Mouse (Mus musculus): ENCODE data around the gene Ypel1.
A peak's percentile ranks its signal among the peaks of the same experiment; 100 is the strongest.

Gene Ypel1

GRCm38 (mm10) chr16:17069511-17070443, at the start of gene Ypel1:
TSS of gene Ypel1 (plus strand) at chr16:17069696.
- peak; percentile 81 for DNase-seq (ENCODE audit: low read depth, low spot score)

- DNase-seq (ENCODE audit: low read depth, low spot score), result peak; percentile 35
These were observed 44.9 kb upstream of the Ypel1 start for GRCm38 (mm10) chr16:17024469-17025148.

GRCm38 (mm10) chr16:17029971-17030695, 39.4 kb upstream of the Ypel1 start:
- no peak for DNase-seq (ENCODE audit: low read depth, low spot score)

DNA sequence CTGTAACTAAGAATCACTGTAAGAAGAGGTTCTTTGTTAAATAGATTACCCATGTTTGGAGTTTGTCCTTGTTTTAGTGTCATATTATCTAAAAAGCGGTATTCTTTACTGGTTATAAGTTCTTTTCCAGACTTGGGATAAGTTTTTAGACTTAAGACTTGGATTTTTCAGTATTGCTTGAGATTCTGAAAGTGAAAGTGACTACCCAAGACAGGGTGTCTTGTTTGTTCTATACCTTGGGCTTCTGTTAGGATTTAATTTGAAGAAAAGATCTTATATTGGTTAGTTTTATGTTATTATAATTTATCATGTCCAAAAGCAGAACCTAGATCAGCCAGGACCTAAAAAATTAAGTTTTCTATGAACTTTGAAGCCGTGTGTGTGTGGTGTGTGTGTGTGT, 35.7 kb upstream of the Ypel1 start:
- DNase-seq (ENCODE audit: low read depth, low spot score), result no peak

DNA sequence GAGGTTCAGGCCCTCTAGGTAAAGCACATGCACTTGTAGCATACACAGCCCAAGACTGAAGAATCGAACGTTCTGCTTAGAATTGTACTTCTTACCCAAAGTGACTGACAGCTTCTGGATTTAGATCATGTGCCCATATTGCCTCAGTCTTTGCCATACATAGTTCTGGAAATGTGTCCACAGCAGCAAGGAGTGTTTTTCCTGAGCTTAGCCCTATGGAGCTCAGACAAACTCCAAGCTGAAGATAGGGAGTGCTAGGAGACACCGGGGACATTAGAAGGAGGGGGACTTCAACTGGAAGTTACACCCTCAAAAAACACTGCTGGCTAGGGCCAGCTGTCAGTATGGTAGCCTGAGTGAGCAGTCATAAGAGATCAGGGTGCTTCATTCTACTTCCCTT, 28.8 kb upstream of the Ypel1 start:
- DNase-seq (ENCODE audit: low read depth, low spot score), result no peak

- no peak for DNase-seq (ENCODE audit: low read depth, low spot score)
These were observed 28.1 kb upstream of the Ypel1 start for GRCm38 (mm10) chr16:17041417-17041816.

DNA sequence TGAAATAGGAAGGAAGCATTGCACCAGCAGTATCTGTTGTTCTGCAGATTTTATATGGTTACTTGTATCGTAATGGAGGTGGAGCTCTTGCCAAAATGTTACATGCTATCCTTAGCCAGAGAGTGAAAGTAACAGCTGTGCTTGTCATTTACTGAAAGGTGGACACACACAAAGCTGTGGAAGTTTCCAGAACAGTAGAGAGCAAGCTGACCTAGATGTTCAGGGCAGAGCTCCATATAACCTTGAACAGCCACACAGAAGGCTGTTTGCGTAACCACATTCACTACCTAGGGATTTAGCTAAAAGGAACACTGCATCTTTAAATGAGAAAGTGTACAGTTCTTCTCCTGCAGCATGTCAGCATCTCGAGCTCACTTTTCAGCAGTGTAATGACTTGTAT, 25.2 kb upstream of the Ypel1 start:
- DNase-seq (ENCODE audit: low read depth, low spot score), result no peak

- DNase-seq (ENCODE audit: low read depth, low spot score), result no peak
These were observed 24.2 kb upstream of the Ypel1 start for GRCm38 (mm10) chr16:17045287-17045686.

GRCm38 (mm10) chr16:17049886-17050285, 19.6 kb upstream of the Ypel1 start:
- DNase-seq (ENCODE audit: low read depth, low spot score), result no peak

GRCm38 (mm10) chr16:17052087-17052486, 17.4 kb upstream of the Ypel1 start:
- DNase-seq (ENCODE audit: low read depth, low spot score), result no peak

DNA sequence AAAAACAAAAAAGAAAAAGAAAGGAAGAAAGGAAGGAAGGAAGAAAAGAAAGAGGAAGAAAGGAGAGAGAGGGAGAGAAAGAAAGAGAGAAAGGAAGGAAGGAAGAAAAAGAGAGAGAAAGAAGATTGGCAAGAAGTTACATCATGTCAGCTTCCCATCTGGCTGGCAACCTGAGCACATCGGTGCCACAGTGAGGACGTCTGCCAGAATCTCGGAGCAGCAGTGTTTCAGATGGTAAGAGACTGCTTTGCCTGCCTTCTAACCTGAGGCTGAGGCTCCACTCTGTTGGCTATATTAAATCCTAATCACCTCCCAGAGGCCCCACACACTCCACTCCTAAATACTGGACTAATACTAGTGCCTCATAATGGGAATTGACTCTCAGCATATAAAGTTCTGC, 15.6 kb upstream of the Ypel1 start:
- DNase-seq (ENCODE audit: low read depth, low spot score), result no peak

DNA sequence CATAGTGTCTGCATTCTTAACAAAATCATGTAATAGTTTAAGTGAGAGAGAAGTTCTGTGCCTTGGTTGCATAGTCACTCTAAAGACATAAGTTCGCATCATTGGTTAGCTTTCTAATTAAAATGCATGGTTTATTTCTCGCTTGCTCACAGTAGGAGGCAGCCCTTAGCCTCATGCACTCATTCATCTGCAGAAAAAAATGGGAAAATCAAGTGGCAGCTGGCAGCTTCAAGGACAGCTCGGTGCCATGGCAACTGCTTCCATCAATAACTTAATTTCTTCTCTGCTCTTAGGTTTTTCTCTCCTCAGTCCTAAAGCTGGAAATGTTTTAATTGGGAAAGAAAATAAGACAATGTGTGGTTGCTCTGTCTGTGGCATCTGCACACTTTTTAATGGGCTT, 13.9 kb upstream of the Ypel1 start:
- DNase-seq (ENCODE audit: low read depth, low spot score), result no peak

DNA sequence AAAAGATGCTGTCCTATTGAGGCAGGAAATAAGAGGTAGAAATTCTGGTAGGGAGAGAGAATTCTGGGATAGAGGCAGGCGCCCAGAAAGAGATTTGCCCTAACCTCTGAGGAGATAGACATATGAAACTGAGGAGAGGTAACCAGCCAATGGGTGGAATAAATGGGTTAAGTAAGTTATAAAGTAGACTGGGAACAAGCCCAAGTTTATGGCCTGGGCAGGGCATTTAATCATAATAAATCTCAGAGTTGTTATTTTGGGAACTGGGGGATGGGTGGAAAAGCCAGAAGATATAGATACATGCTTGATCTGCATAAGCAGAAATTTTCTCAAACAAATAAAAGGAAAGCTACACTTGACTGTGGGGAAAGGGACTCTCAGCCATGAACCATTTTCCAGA, 7.2 kb upstream of the Ypel1 start:
- DNase-seq (ENCODE audit: low read depth, low spot score), result no peak

- DNase-seq (ENCODE audit: low read depth, low spot score), result no peak
These were observed 1.9 kb upstream of the Ypel1 start for GRCm38 (mm10) chr16:17067552-17067951.

GRCm38 (mm10) chr16:17070716-17071115, 1.2 kb downstream of the Ypel1 start:
- DNase-seq (ENCODE audit: low read depth, low spot score), result no peak

GRCm38 (mm10) chr16:17073000-17073399, 3.5 kb downstream of the Ypel1 start:
- no peak for DNase-seq (ENCODE audit: low read depth, low spot score)

DNA sequence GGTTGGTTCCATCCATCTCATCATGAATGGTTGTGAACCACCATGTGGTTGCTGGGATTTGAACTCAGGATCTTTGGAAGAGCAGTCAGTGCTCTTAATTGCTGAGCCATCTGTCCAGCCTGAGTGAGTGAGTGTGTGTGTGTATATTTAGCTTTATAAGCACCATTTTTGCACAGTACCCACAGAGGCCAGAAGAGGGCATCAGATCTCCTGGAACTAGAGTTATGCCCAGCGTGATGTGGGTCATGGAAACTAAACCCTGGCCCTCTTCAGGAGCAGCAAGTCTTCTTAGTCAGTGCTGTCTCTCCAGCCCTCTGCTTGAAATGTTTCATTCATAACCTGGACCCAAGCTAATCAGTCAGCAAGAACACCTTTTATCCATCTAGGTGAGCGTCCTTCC, 6.8 kb downstream of the Ypel1 start:
- DNase-seq (ENCODE audit: low read depth, low spot score), result no peak

DNA sequence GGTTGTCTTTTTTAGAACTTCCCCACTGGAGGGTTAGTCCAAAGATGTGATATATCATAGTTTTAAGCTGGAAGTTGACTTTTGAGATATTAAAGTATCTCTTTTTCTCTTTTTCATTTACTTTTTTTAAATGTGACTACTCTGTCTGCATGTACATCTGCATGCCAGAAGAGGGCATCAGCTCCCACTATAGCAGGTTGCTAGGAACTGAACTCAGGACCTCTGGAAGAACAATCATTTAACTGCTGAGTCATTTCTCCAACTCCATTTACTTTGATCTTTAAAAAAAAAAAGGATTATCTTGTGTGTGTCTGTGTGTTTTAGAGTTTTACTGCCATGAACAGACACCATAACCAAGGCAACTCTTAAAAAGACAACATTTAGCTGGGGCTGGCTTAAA, 7.4 kb downstream of the Ypel1 start:
- DNase-seq (ENCODE audit: low read depth, low spot score), result no peak

DNA sequence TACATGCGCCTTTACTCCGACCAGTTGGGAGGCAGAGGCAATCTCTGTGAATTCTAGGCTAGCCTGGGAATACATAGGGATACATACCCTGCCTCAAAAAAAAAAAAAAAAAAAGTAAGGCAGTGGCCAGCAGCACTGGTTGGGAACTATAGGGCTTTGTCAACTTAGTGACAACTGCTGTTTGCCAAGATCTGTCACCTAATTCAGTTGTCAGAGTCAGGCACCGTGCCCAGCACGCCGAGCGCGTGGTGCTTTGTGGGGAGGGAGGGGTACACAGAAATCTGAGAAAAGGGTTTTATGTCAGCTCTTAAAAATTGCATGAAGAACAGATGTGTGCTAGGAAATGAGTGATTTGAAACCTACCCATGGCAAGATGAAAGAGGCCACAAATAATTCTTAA, 8.6 kb downstream of the Ypel1 start:
- no peak for DNase-seq (ENCODE audit: low read depth, low spot score)

DNA sequence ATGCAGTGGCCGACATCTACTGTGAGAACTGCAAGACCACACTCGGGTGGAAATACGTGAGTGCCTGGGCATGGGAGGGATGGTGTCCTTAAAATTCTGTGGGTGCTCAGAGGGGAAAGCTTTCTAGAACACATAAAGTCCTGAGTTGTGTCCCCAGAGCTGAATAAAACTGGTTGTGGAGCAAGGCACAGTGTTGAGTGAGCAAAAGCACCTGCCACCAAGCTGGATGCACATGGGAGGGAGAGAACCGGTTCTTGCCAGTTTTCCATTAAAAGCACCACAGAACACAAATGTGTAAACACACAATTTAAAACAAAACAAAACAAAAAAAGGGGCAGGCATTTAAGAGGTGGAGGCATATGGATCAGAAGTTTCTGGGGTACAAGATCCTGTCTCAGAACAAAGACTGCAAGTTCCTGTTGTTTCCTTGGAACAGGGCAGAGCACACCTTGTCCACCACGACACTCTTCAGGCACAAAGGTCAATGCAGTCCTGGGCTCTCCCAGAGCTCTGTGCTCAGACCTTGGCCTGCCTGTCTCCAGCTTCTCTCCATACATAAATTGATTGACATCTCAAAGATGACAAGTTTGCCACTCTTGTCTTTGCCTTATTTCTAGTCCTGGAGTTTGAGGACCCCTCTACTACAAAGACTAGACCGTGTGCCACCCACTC, 12.8 kb downstream of the Ypel1 start:
- no peak for DNase-seq (ENCODE audit: low read depth, low spot score)

DNA sequence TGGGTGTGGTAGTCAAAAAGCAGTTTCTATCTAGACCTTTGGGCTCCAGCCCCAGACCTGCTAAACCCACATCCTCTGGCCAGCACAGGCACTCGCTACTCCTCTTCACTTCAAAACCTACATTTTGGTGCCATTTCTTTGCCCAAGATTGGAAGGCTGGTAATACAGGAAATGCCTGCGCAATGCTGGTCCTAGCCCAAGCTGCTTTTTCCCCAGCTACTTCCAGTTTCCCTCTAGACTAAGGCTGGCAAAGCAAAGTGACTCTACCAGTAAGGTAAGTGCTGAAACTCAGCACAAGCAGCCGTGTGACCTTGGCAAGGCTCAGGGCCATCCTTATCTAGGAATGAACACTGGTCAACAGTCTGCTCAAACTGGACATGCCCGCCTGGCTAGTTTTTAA, 16.1 kb downstream of the Ypel1 start:
- no peak for DNase-seq (ENCODE audit: low read depth, low spot score)

- DNase-seq (ENCODE audit: low read depth, low spot score), result no peak
These were observed 16.7 kb downstream of the Ypel1 start for GRCm38 (mm10) chr16:17086241-17086640.

Measured in CD4-positive, CD25-positive, alpha-beta regulatory T cell, adult 2 months (primary cell).